Mouse (Mus musculus): ENCODE results near the gene Vamp4. TPM values are rescaled to one million over a fixed set of nuclear protein-coding genes. Genes with fewer than 3 reads are reported as not detected.
A peak's percentile ranks its signal among the peaks of the same experiment; 100 is the strongest.

Vamp4 gene
- polyA plus RNA-seq, 1 experiment, result 39.4 TPM

DNA sequence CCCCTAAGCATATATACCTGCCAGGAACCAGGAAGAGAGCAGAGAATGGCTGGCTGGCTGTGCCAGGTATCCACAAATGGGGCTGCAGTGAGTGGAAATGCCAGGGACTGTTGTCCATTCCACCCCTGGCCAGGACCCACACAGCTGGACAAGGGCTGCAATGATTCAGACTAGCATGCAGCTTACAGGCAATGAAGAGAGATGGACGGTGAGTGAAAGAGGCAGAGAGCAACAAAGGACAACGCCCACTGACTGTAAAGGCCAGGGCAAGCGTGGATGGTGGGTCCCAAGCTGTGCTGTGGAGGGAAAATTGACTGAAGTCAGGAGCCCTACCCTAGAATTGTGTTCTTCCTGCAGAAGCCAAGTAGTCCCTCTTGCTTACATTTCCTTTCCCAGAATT is 66.2 kb downstream of the Vamp4 start:
- TF ChIP-seq POLR2A (IDR thresholded peaks at IDR 0.05; ENCODE audit: borderline replicate concordance, extremely low read depth, insufficient read depth, insufficient read length, poor library complexity, severe bottlenecking) (no peak), CTCF (IDR thresholded peaks at IDR 0.05; ENCODE audit: borderline replicate concordance, extremely low read depth, insufficient read depth, insufficient read length) (no peak)

DNA sequence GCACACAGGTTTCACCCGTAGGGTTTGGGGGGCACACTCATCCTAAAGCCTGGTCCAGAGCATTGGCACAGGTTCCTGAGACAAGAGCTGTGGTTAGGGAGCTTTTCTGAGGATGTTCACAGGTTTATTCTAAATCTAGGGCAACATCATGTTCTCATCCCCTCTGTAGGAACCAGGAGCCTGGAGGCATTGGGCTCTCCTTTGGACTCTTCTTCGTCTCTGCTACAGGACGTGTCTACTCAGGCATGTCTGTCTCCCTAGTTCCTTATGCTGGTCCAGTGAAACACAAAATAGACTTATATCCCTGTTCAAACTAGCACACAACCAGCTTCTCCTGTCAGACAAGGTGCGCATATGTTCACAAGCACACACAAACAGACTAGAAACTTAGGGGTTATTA is 68.2 kb downstream of the Vamp4 start:
- no peak for TF ChIP-seq CTCF (IDR thresholded peaks at IDR 0.05; ENCODE audit: borderline replicate concordance, extremely low read depth, insufficient read depth, insufficient read length)
- TF ChIP-seq POLR2A (IDR thresholded peaks at IDR 0.05; ENCODE audit: borderline replicate concordance, extremely low read depth, insufficient read depth, insufficient read length, poor library complexity, severe bottlenecking), result no peak
- no peak for DNase-seq (ENCODE audit: low read depth)

More for the DNA sequence above, 66.2 kb downstream of the Vamp4 start:
- DNase-seq (ENCODE audit: low read depth), result no peak

DNA sequence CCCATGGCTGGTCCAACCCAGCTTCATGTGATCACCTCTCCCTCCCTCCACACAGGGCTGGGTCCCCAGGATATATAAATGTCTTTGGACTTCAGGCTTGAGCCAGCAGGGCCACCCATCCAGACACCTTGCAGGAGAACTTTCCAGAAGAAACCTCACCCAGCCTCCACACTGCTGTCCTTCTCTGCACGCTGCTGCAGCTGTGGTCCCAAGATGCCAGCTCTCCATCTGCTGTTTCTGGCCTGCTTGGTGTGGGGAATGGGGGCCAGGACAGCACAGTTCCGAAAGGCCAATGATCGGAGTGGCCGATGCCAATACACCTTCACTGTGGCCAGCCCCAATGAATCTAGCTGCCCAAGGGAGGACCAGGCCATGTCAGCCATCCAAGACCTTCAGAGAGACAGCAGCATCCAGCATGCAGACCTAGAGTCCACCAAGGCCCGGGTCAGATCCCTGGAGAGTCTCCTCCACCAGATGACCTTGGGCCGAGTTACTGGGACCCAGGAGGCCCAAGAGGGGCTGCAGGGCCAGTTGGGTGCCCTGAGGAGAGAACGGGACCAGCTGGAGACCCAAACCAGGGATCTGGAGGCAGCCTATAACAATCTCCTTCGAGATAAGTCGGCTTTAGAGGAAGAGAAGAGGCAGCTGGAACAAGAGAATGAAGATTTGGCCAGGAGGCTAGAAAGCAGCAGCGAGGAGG is 68.9 kb downstream of the Vamp4 start, which contains the start of gene Myoc:
Gene Myoc, plus strand, starts transcription at position 105 of the 700 bp plus-strand sequence.
- no peak for DNase-seq (ENCODE audit: low read depth)
- TF ChIP-seq CTCF (IDR thresholded peaks at IDR 0.05; ENCODE audit: borderline replicate concordance, extremely low read depth, insufficient read depth, insufficient read length), result no peak
- no peak for TF ChIP-seq POLR2A (IDR thresholded peaks at IDR 0.05; ENCODE audit: borderline replicate concordance, extremely low read depth, insufficient read depth, insufficient read length, poor library complexity, severe bottlenecking)

DNA sequence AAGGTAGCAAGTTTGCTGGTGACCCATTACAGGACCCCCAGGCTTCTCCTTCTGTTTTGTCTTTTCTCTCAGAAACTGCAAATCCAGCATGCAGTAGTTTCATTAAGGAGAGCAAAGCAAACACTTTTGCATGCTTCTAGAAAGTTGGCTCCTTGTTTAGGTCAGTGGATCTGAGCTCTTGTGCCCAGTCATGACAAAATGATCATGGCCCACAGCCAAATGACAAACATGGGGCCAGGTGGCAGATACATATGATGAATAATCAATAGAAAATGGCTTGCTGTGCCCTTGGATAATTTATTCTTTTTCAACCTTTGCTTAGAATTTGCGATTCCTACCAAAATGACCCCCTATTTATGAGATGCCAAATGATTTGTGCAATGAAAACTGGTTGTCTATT is 69.5 kb downstream of the Vamp4 start:
- TF ChIP-seq POLR2A (IDR thresholded peaks at IDR 0.05; ENCODE audit: borderline replicate concordance, extremely low read depth, insufficient read depth, insufficient read length, poor library complexity, severe bottlenecking) (no peak), CTCF (IDR thresholded peaks at IDR 0.05; ENCODE audit: borderline replicate concordance, extremely low read depth, insufficient read depth, insufficient read length) (no peak)
- DNase-seq (ENCODE audit: low read depth), result no peak

DNA sequence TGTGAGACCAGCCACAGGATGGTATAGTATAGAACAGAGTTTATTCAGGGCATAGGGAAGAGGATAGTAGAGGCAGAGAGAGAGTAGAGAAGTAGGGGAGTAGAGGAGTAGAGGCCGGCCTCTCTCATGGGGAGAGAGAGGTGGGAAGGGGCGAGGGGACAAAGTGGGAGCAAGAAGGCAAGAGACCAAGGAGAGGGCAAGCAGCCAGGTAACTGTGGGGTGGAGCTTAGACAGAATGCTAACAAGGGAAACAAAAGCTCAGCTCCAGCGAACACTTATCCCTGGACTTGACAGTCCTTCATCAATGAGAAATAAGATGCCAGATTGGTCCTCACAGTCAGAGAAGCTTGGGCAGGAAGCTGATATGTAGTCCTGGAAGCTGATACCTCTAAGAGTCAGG is 72.3 kb downstream of the Vamp4 start:
- TF ChIP-seq POLR2A (IDR thresholded peaks at IDR 0.05; ENCODE audit: borderline replicate concordance, extremely low read depth, insufficient read depth, insufficient read length, poor library complexity, severe bottlenecking) (no peak), CTCF (IDR thresholded peaks at IDR 0.05; ENCODE audit: borderline replicate concordance, extremely low read depth, insufficient read depth, insufficient read length) (no peak)
- DNase-seq (ENCODE audit: low read depth), result no peak

DNA sequence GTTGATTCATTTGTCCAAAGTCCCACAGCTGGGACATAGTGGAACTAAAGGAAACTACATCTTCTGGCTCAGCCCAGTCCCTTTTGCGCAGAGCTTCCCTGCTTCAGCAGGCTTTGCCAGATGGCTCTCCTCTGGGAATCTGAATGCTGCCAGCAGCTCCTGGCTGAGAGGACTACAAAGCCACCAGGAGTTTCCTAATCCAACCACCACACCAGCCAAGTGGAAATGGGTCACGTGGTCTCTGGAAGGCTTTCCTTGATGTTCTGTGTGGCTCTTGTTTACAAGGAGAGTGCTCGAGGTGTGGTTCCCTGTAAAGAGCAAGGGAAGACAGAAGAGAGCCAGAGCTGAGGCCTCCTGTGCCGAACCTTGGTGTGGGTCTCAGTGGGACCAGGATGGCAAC is 73.4 kb downstream of the Vamp4 start:
- TF ChIP-seq POLR2A (IDR thresholded peaks at IDR 0.05; ENCODE audit: borderline replicate concordance, extremely low read depth, insufficient read depth, insufficient read length, poor library complexity, severe bottlenecking), result no peak
- no peak for TF ChIP-seq CTCF (IDR thresholded peaks at IDR 0.05; ENCODE audit: borderline replicate concordance, extremely low read depth, insufficient read depth, insufficient read length)
- peak; percentile 82 for DNase-seq (ENCODE audit: low read depth)

DNA sequence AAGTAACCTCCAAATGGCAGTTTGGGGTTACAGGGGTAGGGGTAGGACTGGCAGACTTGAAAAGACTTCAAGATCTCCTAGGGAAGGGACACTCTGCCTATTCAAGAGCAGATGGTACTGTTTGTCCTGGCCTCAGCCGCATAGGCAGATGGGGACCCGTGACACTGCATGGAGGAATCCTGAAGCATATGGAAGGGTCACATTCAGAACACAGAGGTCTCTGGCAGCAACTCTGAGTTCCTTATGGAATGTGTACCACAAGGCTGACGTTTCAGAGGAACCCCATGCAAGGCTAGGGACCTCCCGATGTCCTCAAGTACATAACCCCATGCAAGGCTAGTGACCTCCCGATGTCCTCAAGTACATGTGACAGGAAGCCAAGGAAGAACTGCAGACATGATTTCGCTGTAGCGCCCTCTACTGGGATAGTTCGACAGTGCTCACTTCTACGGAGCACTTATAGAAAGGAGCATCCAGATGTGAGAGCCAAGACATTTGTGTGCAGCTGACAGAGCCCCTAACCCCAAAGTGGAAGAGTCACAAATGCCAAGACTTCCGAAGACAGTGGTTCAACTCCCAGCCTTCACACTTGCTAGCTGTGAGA is 75.9 kb downstream of the Vamp4 start:
- TF ChIP-seq CTCF (IDR thresholded peaks at IDR 0.05; ENCODE audit: borderline replicate concordance, extremely low read depth, insufficient read depth, insufficient read length) (no peak), POLR2A (IDR thresholded peaks at IDR 0.05; ENCODE audit: borderline replicate concordance, extremely low read depth, insufficient read depth, insufficient read length, poor library complexity, severe bottlenecking) (no peak)
- DNase-seq (ENCODE audit: low read depth), result no peak

DNA sequence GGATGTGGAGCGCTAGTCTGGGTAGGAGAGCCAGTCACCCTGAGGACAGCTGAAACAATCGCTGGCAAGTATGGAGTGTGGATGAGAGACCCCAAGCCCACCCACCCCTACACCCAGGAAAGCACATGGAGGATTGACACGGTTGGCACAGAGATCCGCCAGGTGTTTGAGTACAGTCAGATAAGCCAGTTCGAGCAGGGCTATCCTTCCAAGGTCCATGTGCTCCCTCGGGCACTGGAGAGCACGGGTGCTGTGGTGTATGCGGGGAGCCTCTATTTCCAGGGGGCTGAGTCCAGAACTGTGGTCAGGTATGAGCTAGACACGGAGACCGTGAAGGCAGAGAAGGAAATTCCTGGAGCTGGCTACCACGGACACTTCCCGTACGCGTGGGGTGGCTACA is 78.1 kb downstream of the Vamp4 start:
- TF ChIP-seq CTCF (IDR thresholded peaks at IDR 0.05; ENCODE audit: borderline replicate concordance, extremely low read depth, insufficient read depth, insufficient read length), result no peak
- TF ChIP-seq POLR2A (IDR thresholded peaks at IDR 0.05; ENCODE audit: borderline replicate concordance, extremely low read depth, insufficient read depth, insufficient read length, poor library complexity, severe bottlenecking), result no peak
- no peak for DNase-seq (ENCODE audit: low read depth)

Other genes starting within 250 kb of the Vamp4 start
- 27.1 and 45.3 TPM in 2 replicates for gene Dnm3, start 92.5 kb upstream of the Vamp4 start, polyA plus RNA-seq (2012; rRNA removed)
- 16.7 and 18.0 TPM in 2 replicates for gene Mettl13, start 22.0 kb upstream of the Vamp4 start, polyA plus RNA-seq (2012; rRNA removed)
- gene Myoc, start 68.6 kb downstream of the Vamp4 start, polyA plus RNA-seq (2012; rRNA removed), result 0.04 and 0.11 TPM in 2 replicates
- 0.19 TPM in 1 of 2 replicates, not detected in the other for gene Myocos, start 87.7 kb downstream of the Vamp4 start, polyA plus RNA-seq (2012; rRNA removed)
- gene Prrc2c, start 170.0 kb downstream of the Vamp4 start, polyA plus RNA-seq (2012; rRNA removed), result 31.1 and 73.6 TPM in 2 replicates
- 0.55 and 0.79 TPM in 2 replicates for gene Fmo4, start 243.5 kb downstream of the Vamp4 start, polyA plus RNA-seq (2012; rRNA removed)

Data from brain, embryonic 14.5 days (tissue).